Comparison of ENCODE assay signal across 8 mouse cellular contexts in the genomic region with DNA sequence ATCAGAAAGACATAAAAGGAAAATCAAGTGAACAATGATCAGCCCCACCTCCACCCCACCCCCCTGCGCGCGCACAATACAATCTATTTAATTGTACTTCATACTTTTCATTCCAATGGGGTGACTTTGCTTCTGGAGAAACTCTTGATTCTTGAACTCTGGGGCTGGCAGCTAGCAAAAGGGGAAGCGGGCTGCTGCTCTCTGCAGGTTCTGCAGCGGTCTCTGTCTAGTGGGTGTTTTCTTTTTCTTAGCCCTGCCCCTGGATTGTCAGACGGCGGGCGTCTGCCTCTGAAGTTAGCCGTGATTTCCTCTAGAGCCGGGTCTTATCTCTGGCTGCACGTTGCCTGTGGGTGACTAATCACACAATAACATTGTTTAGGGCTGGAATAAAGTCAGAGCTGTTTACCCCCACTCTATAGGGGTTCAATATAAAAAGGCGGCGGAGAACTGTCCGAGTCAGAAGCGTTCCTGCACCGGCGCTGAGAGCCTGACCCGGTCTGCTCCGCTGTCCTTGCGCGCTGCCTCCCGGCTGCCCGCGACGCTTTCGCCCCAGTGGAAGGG. TPM values are rescaled to one million over a fixed set of nuclear protein-coding genes. Genes with fewer than 3 reads are reported as not detected.
A peak's percentile ranks its signal among the peaks of the same experiment; 100 is the strongest.
DNase-seq lines count a peak whose midpoint lies in the region; ATAC-seq and TF ChIP-seq lines count a peak whose summit lies in the region.

TSS of gene Edn1 (plus strand) at position 316 of the 561 bp plus-strand sequence.

- ATAC-seq in embryonic facial prominence, embryonic 14.5 days (ENCODE audit: low read depth) = peak; percentile 59
- peak; percentile 76 for ATAC-seq in heart, embryonic 14.5 days (ENCODE audit: insufficient number of reproducible peaks, insufficient read depth, low FRiP score, low read depth)
- peak; percentile 38 for ATAC-seq in kidney, embryonic 15.5 days (replicated peaks; ENCODE audit: low FRiP score)
- peak; percentile 71; the same call in 1 of the 2 replicates for ATAC-seq in lung, embryonic 15.5 days (ENCODE audit: borderline replicate concordance, extremely low read depth, low FRiP score, low TSS enrichment)
- ATAC-seq in neural tube, embryonic 13.5 days (ENCODE audit: low read depth) = peak; percentile 70

- TF ChIP-seq EP300 in CH12.LX (IDR thresholded peaks at IDR 0.05; ENCODE audit: low read length) = no peak

- dilution Hi-C loops in CH12.LX (cut with MboI; ENCODE audit: extremely low pct_ligation_motif_present, extremely low pct_unique_long_range_greater_than_20kb, low sequenced_read_pairs) = no loop called here

- in situ Hi-C loops in CH12.LX (cut with MboI; ENCODE audit: low pct_ligation_motif_present, low pct_unique_long_range_greater_than_20kb, low sequenced_read_pairs) = loop anchor here (5.0 to 10.0 kb wide), 4 partner anchors 96 to 656 kb away; no protein-coding TSS in a partner anchor

- no peak for TF ChIP-seq POLR2A in CH12.LX (IDR thresholded peaks at IDR 0.05; ENCODE audit: low read depth, low read length)

- peak within 1 kb of the TSS; percentile 31 to 46 (median 42) for H3K4me3 ChIP-seq in CH12.LX (replicated peaks in 1 of 3; ENCODE audit: low read depth in 2 of 3, low read length in 2 of 3, poor library complexity in 1 of 3)
- peak within 1 kb of the TSS; percentile 38 for H3K4me3 ChIP-seq in embryonic facial prominence, embryonic 14.5 days (ENCODE audit: low read depth, low read length)
- peak within 1 kb of the TSS; percentile 57 to 69 for H3K4me3 ChIP-seq in heart, embryonic 14.5 days (ENCODE audit: control insufficient read depth in 1 of 2, insufficient read depth in 1 of 2, low read depth in 1 of 2, low read length in 2 of 2)
- peak within 1 kb of the TSS; percentile 46 for H3K4me3 ChIP-seq in kidney, embryonic 15.5 days (replicated peaks)
- H3K4me3 ChIP-seq in lung, embryonic 15.5 days = peak within 1 kb of the TSS; percentile 43
- peak within 1 kb of the TSS; percentile 43 for H3K4me3 ChIP-seq in neural tube, embryonic 13.5 days

- no peak within 1 kb of the TSS for H3K27ac ChIP-seq in CH12.LX (ENCODE audit: insufficient read depth, low read depth)
- H3K27ac ChIP-seq in embryonic facial prominence, embryonic 14.5 days (replicated peaks; ENCODE audit: low read depth, low read length) = no peak within 1 kb of the TSS
- peak within 1 kb of the TSS; percentile 75 to 84 for H3K27ac ChIP-seq in heart, embryonic 14.5 days (replicated peaks in 1 of 2; ENCODE audit: control insufficient read depth in 1 of 2, insufficient read depth in 1 of 2, low read depth in 2 of 2, low read length in 2 of 2)
- H3K27ac ChIP-seq in kidney, embryonic 15.5 days = no peak within 1 kb of the TSS
- H3K27ac ChIP-seq in lung, embryonic 15.5 days = peak within 1 kb of the TSS; percentile 42
- H3K27ac ChIP-seq in neural tube, embryonic 13.5 days (replicated peaks) = no peak within 1 kb of the TSS

- peaks cover 31% of the 10 kb centered on the region for H3K27me3 ChIP-seq in CH12.LX (replicated peaks)
- peaks cover 18% of the 10 kb centered on the region for H3K27me3 ChIP-seq in embryonic facial prominence, embryonic 14.5 days (replicated peaks; ENCODE audit: control insufficient read depth, insufficient read depth, low read length)
- H3K27me3 ChIP-seq in heart, embryonic 14.5 days (ENCODE audit: control insufficient read depth, insufficient read depth, low read length) = no peaks in the 10 kb centered on the region
- peaks cover 24% of the 10 kb centered on the region for H3K27me3 ChIP-seq in kidney, embryonic 15.5 days
- H3K27me3 ChIP-seq in lung, embryonic 15.5 days = peaks cover 13% of the 10 kb centered on the region; the same call in 1 of the 2 replicates
- peaks cover 54% of the 10 kb centered on the region for H3K27me3 ChIP-seq in neural tube, embryonic 13.5 days

- no peaks in the 10 kb centered on the region for H3K36me3 ChIP-seq in CH12.LX (replicated peaks in 1 of 2; ENCODE audit: control insufficient read depth in 1 of 2, insufficient read depth in 1 of 2, low read length in 1 of 2)
- no peaks in the 10 kb centered on the region for H3K36me3 ChIP-seq in embryonic facial prominence, embryonic 14.5 days (ENCODE audit: control insufficient read depth, insufficient read depth, low read length)
- peaks cover 21% of the 10 kb centered on the region for H3K36me3 ChIP-seq in heart, embryonic 14.5 days (ENCODE audit: control insufficient read depth, insufficient read depth, low read length)
- no peaks in the 10 kb centered on the region for H3K36me3 ChIP-seq in kidney, embryonic 15.5 days
- no peaks in the 10 kb centered on the region for H3K36me3 ChIP-seq in lung, embryonic 15.5 days
- no peaks in the 10 kb centered on the region for H3K36me3 ChIP-seq in neural tube, embryonic 13.5 days

- no peaks in the 10 kb centered on the region for H3K9me3 ChIP-seq in CH12.LX (replicated peaks; ENCODE audit: low read length)
- H3K9me3 ChIP-seq in embryonic facial prominence, embryonic 14.5 days (ENCODE audit: control insufficient read depth, low read length) = no peaks in the 10 kb centered on the region
- no peaks in the 10 kb centered on the region for H3K9me3 ChIP-seq in heart, embryonic 14.5 days (ENCODE audit: control insufficient read depth, low read length)
- no peaks in the 10 kb centered on the region for H3K9me3 ChIP-seq in kidney, embryonic 15.5 days (replicated peaks)
- no peaks in the 10 kb centered on the region for H3K9me3 ChIP-seq in lung, embryonic 15.5 days
- H3K9me3 ChIP-seq in neural tube, embryonic 13.5 days = no peaks in the 10 kb centered on the region

- H3K4me1 ChIP-seq in CH12.LX (ENCODE audit: control insufficient read depth in 1 of 2, insufficient read depth in 2 of 2) = peaks cover 3 to 28% of the 10 kb centered on the region in 2 experiments; a peak in 2 of 4 replicates
- no peaks in the 10 kb centered on the region for H3K4me1 ChIP-seq in embryonic facial prominence, embryonic 14.5 days (ENCODE audit: control insufficient read depth, insufficient read depth, low read length)
- peaks cover 13 to 42% of the 10 kb centered on the region in 2 experiments for H3K4me1 ChIP-seq in heart, embryonic 14.5 days (ENCODE audit: control insufficient read depth in 2 of 2, insufficient read depth in 2 of 2, low read length in 2 of 2)
- peaks cover 49% of the 10 kb centered on the region for H3K4me1 ChIP-seq in kidney, embryonic 15.5 days
- H3K4me1 ChIP-seq in lung, embryonic 15.5 days = peaks cover 39% of the 10 kb centered on the region
- H3K4me1 ChIP-seq in neural tube, embryonic 13.5 days (replicated peaks) = peaks cover 23% of the 10 kb centered on the region

- peak; percentile 23 for TF ChIP-seq RAD21 in CH12.LX (IDR thresholded peaks at IDR 0.05; ENCODE audit: low read depth, low read length)

- H3K79me2 ChIP-seq in CH12.LX (replicated peaks; ENCODE audit: control insufficient read depth, extremely low read depth, insufficient read depth, poor library complexity, severe bottlenecking) = no peaks in the 10 kb centered on the region

- DNase-seq in CH12.LX (ENCODE audit: extremely low read depth) = peak; percentile 75
- DNase-seq in ZHBTc4 (ENCODE audit: low read depth, low spot score) = peak; percentile 90
- peak; percentile 72 for DNase-seq in embryonic facial prominence, embryonic 14.5 days (ENCODE audit: low spot score)
- no peak for DNase-seq in right cerebral cortex, postnatal 36 days (ENCODE audit: low spot score in 2 of 2)

- peak within 1 kb of the TSS; percentile 96 for H3K4me2 ChIP-seq in CH12.LX (ENCODE audit: insufficient read depth, low read depth, poor library complexity, severe bottlenecking)
- H3K4me2 ChIP-seq in embryonic facial prominence, embryonic 14.5 days (ENCODE audit: low read depth, low read length) = peak within 1 kb of the TSS; percentile 60
- H3K4me2 ChIP-seq in heart, embryonic 14.5 days (ENCODE audit: low read length) = peak within 1 kb of the TSS; percentile 74
- H3K4me2 ChIP-seq in kidney, embryonic 15.5 days = peak within 1 kb of the TSS; percentile 78
- H3K4me2 ChIP-seq in lung, embryonic 15.5 days = peak within 1 kb of the TSS; percentile 74
- peak within 1 kb of the TSS; percentile 77 for H3K4me2 ChIP-seq in neural tube, embryonic 13.5 days

- peak within 1 kb of the TSS; percentile 31; the same call in 1 of the 2 replicates for H3K9ac ChIP-seq in CH12.LX (ENCODE audit: insufficient read depth, low read depth)
- H3K9ac ChIP-seq in embryonic facial prominence, embryonic 14.5 days (ENCODE audit: low read depth, low read length) = peak within 1 kb of the TSS; percentile 27
- peak within 1 kb of the TSS; percentile 75 for H3K9ac ChIP-seq in heart, embryonic 14.5 days (ENCODE audit: low read length)
- H3K9ac ChIP-seq in kidney, embryonic 15.5 days = peak within 1 kb of the TSS; percentile 32; the same call in 1 of the 2 replicates
- peak within 1 kb of the TSS; percentile 23 for H3K9ac ChIP-seq in lung, embryonic 15.5 days
- peak within 1 kb of the TSS; percentile 52 for H3K9ac ChIP-seq in neural tube, embryonic 13.5 days

- 1% methylated on average over 26 of the region's 26 CpGs for WGBS in embryonic facial prominence, embryonic 14.5 days
- WGBS in heart, embryonic 14.5 days = under 1% methylated on average over 26 of the region's 26 CpGs
- WGBS in kidney, embryonic 15.5 days = under 1% methylated on average over 26 of the region's 26 CpGs
- under 1% methylated on average over 26 of the region's 26 CpGs for WGBS in lung, embryonic 15.5 days
- under 1% methylated on average over 26 of the region's 26 CpGs for WGBS in neural tube, embryonic 13.5 days

- TF ChIP-seq CTCF in CH12.LX (conservative IDR thresholded peaks at IDR 0.05 in 1 of 2, IDR thresholded peaks at IDR 0.05 in 1 of 2; ENCODE audit: low read depth in 2 of 2, low read length in 2 of 2) = peak in 1 of 2 experiments; percentile 30; a peak in 2 of 4 replicates

TF ChIP-seq in CH12.LX, 34 proteins besides CTCF, POLR2A, EP300 and RAD21 (continues in another document):
- TF ChIP-seq SIN3A (IDR thresholded peaks at IDR 0.05; ENCODE audit: low read length) (0 out of 2 replicates have a peak, but pooled peaks have one; percentile 16), E2F4 (IDR thresholded peaks at IDR 0.05; ENCODE audit: insufficient replicate concordance, low read depth, low read length) (no peak), PAX5 (IDR thresholded peaks at IDR 0.05; ENCODE audit: low read length) (no peak), JUND (conservative IDR thresholded peaks at IDR 0.05; ENCODE audit: low read depth, low read length) (no peak), TBP (conservative IDR thresholded peaks at IDR 0.05; ENCODE audit: low read depth, low read length) (no peak), USF1 (IDR thresholded peaks at IDR 0.05; ENCODE audit: low read depth, low read length) (no peak)

RNA-seq across cellular contexts. Expression of gene Edn1, which starts in this region (rescaled TPM):
- not detected in 2 replicates for total RNA-seq in CH12.LX (2012; rRNA removed)
- 0.18 TPM in 1 of 2 replicates, not detected in the other for total RNA-seq in CH12.LX (2014; rRNA removed)
- polyA plus RNA-seq in CH12.LX (2012; ENCODE audit: insufficient read length, low read depth) = not detected in 2 replicates
- polyA plus RNA-seq in embryonic facial prominence, embryonic 14.5 days (2014; fragmentation: Nextera tagmentation; extraction: Ambion mirVana) = 2.4 and 2.9 TPM in 2 replicates
- 7.5 and 9.8 TPM in 2 replicates for polyA plus RNA-seq in heart, embryonic 14.5 days (2014; fragmentation: Nextera tagmentation; extraction: Ambion mirVana)
- polyA plus RNA-seq in kidney, embryonic 15.5 days (2015; fragmentation: Nextera tagmentation; extraction: Ambion mirVana) = 2.4 and 2.6 TPM in 2 replicates
- polyA plus RNA-seq in lung, embryonic 15.5 days (2015; fragmentation: Nextera tagmentation; extraction: Ambion mirVana) = 5.6 and 7.0 TPM in 2 replicates
- polyA plus RNA-seq in neural tube, embryonic 13.5 days (2015; fragmentation: Nextera tagmentation; extraction: Ambion mirVana) = 2.6 and 3.0 TPM in 2 replicates

Comparison
In these comparisons a context has a peak if more than half of its experiments do, and no peak if none do; other contexts are left out.
1. Peak in DNase-seq, H3K4me3 ChIP-seq, H3K9ac ChIP-seq and H3K4me2 ChIP-seq in CH12.LX; RNA of the gene not detected or under 1 TPM.
2. DNase-seq: peak in ZHBTc4 (single experiment) and embryonic facial prominence, embryonic 14.5 days (single experiment); none in right cerebral cortex, postnatal 36 days (0 of 2).
3. H3K27ac ChIP-seq: peak in heart, embryonic 14.5 days (2 of 2) and lung, embryonic 15.5 days (single experiment); none in CH12.LX (single experiment), embryonic facial prominence, embryonic 14.5 days (single experiment), kidney, embryonic 15.5 days (single experiment) and neural tube, embryonic 13.5 days (single experiment).
4. H3K9ac ChIP-seq: peak in every context shown above with its lines; median percentile 75 in heart, embryonic 14.5 days; 52 in neural tube, embryonic 13.5 days; 32 in kidney, embryonic 15.5 days; 31 in CH12.LX; 27 in embryonic facial prominence, embryonic 14.5 days; 23 in lung, embryonic 15.5 days.
5. Peak in every context shown above with its lines, with median percentiles within 50 percentile points of each other: H3K4me2 ChIP-seq, H3K4me3 ChIP-seq and ATAC-seq.